Comparison of ENCODE assay signal across 8 mouse cellular contexts in genomic region chr6:88898534-88899048, GRCm38 (mm10). TPM values are rescaled to one million over a fixed set of nuclear protein-coding genes. Genes with fewer than 3 reads are reported as not detected.
DNase-seq lines count a peak whose midpoint lies in the region; ATAC-seq and TF ChIP-seq lines count a peak whose summit lies in the region.

Gene Mcm2 (minus strand): TSS chr6:88898780.

- peak; percentile 36; the same call in 1 of the 2 replicates for TF ChIP-seq POLR2A in brain, embryonic 14.5 days (IDR thresholded peaks at IDR 0.05; ENCODE audit: borderline replicate concordance, extremely low read depth, insufficient read depth, insufficient read length, poor library complexity, severe bottlenecking)
- TF ChIP-seq POLR2A in liver, adult 2 months (IDR thresholded peaks at IDR 0.05; ENCODE audit: extremely low read depth, insufficient read depth, low read length): no peak
- peak; percentile 61 for TF ChIP-seq POLR2A in myocyte (IDR thresholded peaks at IDR 0.05; ENCODE audit: insufficient read length, low read depth)

- H3K9me3 ChIP-seq in erythroblast, embryonic 14.5 days (ENCODE audit: control insufficient read depth, low read length): no peaks in the 10 kb centered on the region
- no peaks in the 10 kb centered on the region for H3K9me3 ChIP-seq in heart, embryonic 11.5 days (replicated peaks; ENCODE audit: control insufficient read depth, low read length)
- no peaks in the 10 kb centered on the region for H3K9me3 ChIP-seq in kidney, embryonic 16.5 days (ENCODE audit: low read length)

- H3K9ac ChIP-seq in heart, embryonic 11.5 days (ENCODE audit: low read depth, low read length): peak within 1 kb of the TSS; percentile 91
- H3K9ac ChIP-seq in kidney, embryonic 16.5 days (replicated peaks; ENCODE audit: low read length): peak within 1 kb of the TSS; percentile 90
- H3K9ac ChIP-seq in liver, adult 2 months (ENCODE audit: low read depth, low read length): peak within 1 kb of the TSS; percentile 65

- H3K27me3 ChIP-seq in C2C12 (ENCODE audit: control insufficient read depth, insufficient read depth, insufficient read length) (no peaks in the 10 kb centered on the region), myocyte (ENCODE audit: control insufficient read depth, insufficient read depth, insufficient read length) (no peaks in the 10 kb centered on the region)
- no peaks in the 10 kb centered on the region for H3K27me3 ChIP-seq in erythroblast, embryonic 14.5 days (ENCODE audit: control insufficient read depth)
- no peaks in the 10 kb centered on the region for H3K27me3 ChIP-seq in heart, embryonic 11.5 days (ENCODE audit: control insufficient read depth, insufficient read depth, low read length)
- H3K27me3 ChIP-seq in kidney, embryonic 16.5 days (ENCODE audit: insufficient read depth, low read length): no peaks in the 10 kb centered on the region
- no peaks in the 10 kb centered on the region for H3K27me3 ChIP-seq in liver, adult 2 months (ENCODE audit: control insufficient read depth, insufficient read depth, low read length)
- no peaks in the 10 kb centered on the region for H3K27me3 ChIP-seq in splenic B cell, adult 2 months (ENCODE audit: control insufficient read depth, insufficient read depth, low read length, poor library complexity, severe bottlenecking)

- peak within 1 kb of the TSS; percentile 75 for H3K4me2 ChIP-seq in heart, embryonic 11.5 days
- H3K4me2 ChIP-seq in kidney, embryonic 16.5 days (replicated peaks; ENCODE audit: low read depth, low read length): peak within 1 kb of the TSS; percentile 78
- peak within 1 kb of the TSS; percentile 89 for H3K4me2 ChIP-seq in myocyte (ENCODE audit: low read depth)

- H3K4me3 ChIP-seq in C2C12 (ENCODE audit: insufficient read depth, poor library complexity, severe bottlenecking) (peak within 1 kb of the TSS; percentile 85), myocyte (peak within 1 kb of the TSS; percentile 58)
- peak within 1 kb of the TSS; percentile 93 for H3K4me3 ChIP-seq in erythroblast, embryonic 14.5 days (replicated peaks)
- H3K4me3 ChIP-seq in heart, embryonic 11.5 days (ENCODE audit: low read depth, low read length): peak within 1 kb of the TSS; percentile 83
- H3K4me3 ChIP-seq in kidney, embryonic 16.5 days (ENCODE audit: low read length): peak within 1 kb of the TSS; percentile 80
- H3K4me3 ChIP-seq in liver, adult 2 months (ENCODE audit: insufficient read depth, low read depth, low read length): peak within 1 kb of the TSS; percentile 66

- WGBS in heart, embryonic 11.5 days (ENCODE audit: insufficient replicate concordance): under 1% methylated on average over 33 of the region's 33 CpGs
- WGBS in kidney, embryonic 16.5 days: under 1% methylated on average over 33 of the region's 33 CpGs
- WGBS in liver, adult 2 months: under 1% methylated on average over 33 of the region's 33 CpGs

- peak; percentile 98 for DNase-seq in brain, embryonic 14.5 days (ENCODE audit: low read depth)
- peak; percentile 82 for DNase-seq in liver, adult 2 months (ENCODE audit: extremely low read depth, low read depth, low spot score)
- DNase-seq in splenic B cell, adult 2 months (ENCODE audit: low read depth, low spot score): peak; percentile 96

- peaks cover 36% of the 10 kb centered on the region for H3K79me3 ChIP-seq in C2C12 (ENCODE audit: low read depth)

- H3K79me2 ChIP-seq in C2C12 (ENCODE audit: control insufficient read depth, insufficient read depth): peaks cover 55% of the 10 kb centered on the region
- H3K79me2 ChIP-seq in liver, adult 2 months (ENCODE audit: control insufficient read depth, insufficient read depth, low read length): peaks cover 5% of the 10 kb centered on the region; the same call in 1 of the 2 replicates
- peaks cover 6% of the 10 kb centered on the region for H3K79me2 ChIP-seq in myocyte (ENCODE audit: control insufficient read depth, insufficient read depth)

- H3K27ac ChIP-seq in heart, embryonic 11.5 days (ENCODE audit: low read depth, low read length): peak within 1 kb of the TSS; percentile 84
- peak within 1 kb of the TSS; percentile 71 for H3K27ac ChIP-seq in kidney, embryonic 16.5 days (ENCODE audit: low read length)
- H3K27ac ChIP-seq in liver, adult 2 months (replicated peaks; ENCODE audit: insufficient read depth, low read depth, low read length): no peak within 1 kb of the TSS

- no peak for TF ChIP-seq CTCF in C2C12 (IDR thresholded peaks at IDR 0.05; ENCODE audit: control insufficient read depth, insufficient read depth, insufficient read length)
- TF ChIP-seq CTCF in brain, embryonic 14.5 days (IDR thresholded peaks at IDR 0.05; ENCODE audit: borderline replicate concordance, extremely low read depth, insufficient read depth, insufficient read length): no peak
- TF ChIP-seq CTCF in liver, adult 2 months (IDR thresholded peaks at IDR 0.05; ENCODE audit: low read depth, low read length): no peak

- H3K36me3 ChIP-seq in C2C12 (ENCODE audit: control insufficient read depth, insufficient read depth) (peaks cover 35% of the 10 kb centered on the region), myocyte (ENCODE audit: control insufficient read depth, insufficient read depth) (no peaks in the 10 kb centered on the region)
- H3K36me3 ChIP-seq in erythroblast, embryonic 14.5 days (ENCODE audit: control insufficient read depth): peaks cover 47% of the 10 kb centered on the region
- H3K36me3 ChIP-seq in heart, embryonic 11.5 days (ENCODE audit: control insufficient read depth, insufficient read depth, low read length): peaks cover 15% of the 10 kb centered on the region
- peaks cover 17% of the 10 kb centered on the region for H3K36me3 ChIP-seq in kidney, embryonic 16.5 days (ENCODE audit: insufficient read depth, low read length)
- H3K36me3 ChIP-seq in liver, adult 2 months (ENCODE audit: control insufficient read depth, insufficient read depth, low read length): no peaks in the 10 kb centered on the region
- 0 out of 2 replicates have a peak, but pooled peaks cover 5% of the 10 kb centered on the region for H3K36me3 ChIP-seq in splenic B cell, adult 2 months (ENCODE audit: control insufficient read depth, insufficient read depth, low read length, poor library complexity, severe bottlenecking)

- H3ac ChIP-seq in C2C12 (ENCODE audit: control insufficient read depth, insufficient read length, low read depth): peak within 1 kb of the TSS; percentile 81
- H3ac ChIP-seq in myocyte (ENCODE audit: control insufficient read depth, insufficient read length): peak within 1 kb of the TSS; percentile 48

- H3K4me1 ChIP-seq in erythroblast, embryonic 14.5 days (ENCODE audit: control insufficient read depth): peaks cover 83% of the 10 kb centered on the region
- H3K4me1 ChIP-seq in heart, embryonic 11.5 days (ENCODE audit: control insufficient read depth, insufficient read depth, low read length): peaks cover 27% of the 10 kb centered on the region
- peaks cover 30% of the 10 kb centered on the region for H3K4me1 ChIP-seq in kidney, embryonic 16.5 days (ENCODE audit: insufficient read depth, low read length)
- peaks cover 8% of the 10 kb centered on the region for H3K4me1 ChIP-seq in liver, adult 2 months (ENCODE audit: control insufficient read depth, insufficient read depth, low read length)

- peak; percentile 79 for ATAC-seq in heart, embryonic 11.5 days (replicated peaks; ENCODE audit: insufficient number of reproducible peaks, low FRiP score, low TSS enrichment)
- peak; percentile 69 for ATAC-seq in kidney, embryonic 16.5 days (ENCODE audit: low FRiP score, low TSS enrichment)

TF ChIP-seq in C2C12, 6 proteins besides CTCF, POLR2A, EP300 and RAD21:
- TF ChIP-seq FOSL1 (IDR thresholded peaks at IDR 0.05; ENCODE audit: insufficient read depth, low read length, poor library complexity, severe bottlenecking) (no peak), USF1 (IDR thresholded peaks at IDR 0.05; ENCODE audit: low read depth) (peak; percentile 96), MAX (IDR thresholded peaks at IDR 0.05) (peak; percentile 41), MYOD1 (IDR thresholded peaks at IDR 0.05; ENCODE audit: control insufficient read depth, insufficient read length, low read depth) (peak; percentile 16), CEBPB (IDR thresholded peaks at IDR 0.05; ENCODE audit: low read depth) (no peak), MYOG (IDR thresholded peaks at IDR 0.05; ENCODE audit: control insufficient read depth, extremely low read depth, insufficient read length) (no peak)

TF ChIP-seq in myocyte, 11 proteins besides CTCF, POLR2A, EP300 and RAD21:
- no peak for TF ChIP-seq TCF3 (IDR thresholded peaks at IDR 0.05; ENCODE audit: insufficient read length, low read depth)
- TF ChIP-seq E2F4 (IDR thresholded peaks at IDR 0.05; ENCODE audit: insufficient read depth): peak; percentile 64
- peak; percentile 96 for TF ChIP-seq USF1 (IDR thresholded peaks at IDR 0.05; ENCODE audit: low read depth)
- peak in 2 of 3 experiments; percentile 70 to 85 for TF ChIP-seq MYOD1 (IDR thresholded peaks at IDR 0.05; ENCODE audit: control insufficient read depth in 1 of 3, insufficient read length in 2 of 3, low read depth in 2 of 3)
- TF ChIP-seq POLR2AphosphoS2 (IDR thresholded peaks at IDR 0.05; ENCODE audit: insufficient read length, low read depth): peak; percentile 21
- peak; percentile 39 for TF ChIP-seq SRF (IDR thresholded peaks at IDR 0.05; ENCODE audit: control insufficient read depth, insufficient read length, low read depth)
- peak in 1 of 3 experiments; percentile 76 for TF ChIP-seq MYOG (IDR thresholded peaks at IDR 0.05; ENCODE audit: control insufficient read depth in 1 of 3, insufficient read depth in 1 of 3, insufficient read length in 2 of 3, low read depth in 2 of 3)
- TF ChIP-seq CEBPB (IDR thresholded peaks at IDR 0.05; ENCODE audit: insufficient read depth, poor library complexity, severe bottlenecking): no peak

RNA-seq across cellular contexts. Expression of gene Mcm2, which starts in this region (rescaled TPM):
- 126 TPM for polyA plus RNA-seq in C2C12 (2012; fragmentation: generic; extraction: Trizol)
- polyA plus RNA-seq in brain, embryonic 14.5 days (2012; rRNA removed): 45.7 and 74.3 TPM in 2 replicates
- polyA plus RNA-seq in erythroblast, embryonic 14.5 days (2012): 101 and 128 TPM in 2 replicates
- polyA plus RNA-seq in heart, embryonic 11.5 days (2014; fragmentation: Nextera tagmentation; extraction: Ambion mirVana): 119 and 138 TPM in 2 replicates
- 151 and 157 TPM in 2 replicates for polyA plus RNA-seq in kidney, embryonic 16.5 days (2015; fragmentation: Nextera tagmentation; extraction: Ambion mirVana)
- 3.3 and 5.5 TPM in 2 replicates for total RNA-seq in liver, adult 2 months (2014; rRNA removed)
- polyA plus RNA-seq in liver, adult 2 months (2012; rRNA removed): 2.4 and 3.1 TPM in 2 replicates
- polyA plus RNA-seq in myocyte (2012; fragmentation: generic; extraction: Trizol): 42.1 TPM

Comparison
In these comparisons a context has a peak if more than half of its experiments do, and no peak if none do; other contexts are left out.
1. RNA of gene Mcm2 (polyA plus RNA-seq): 151 to 157 TPM in kidney, embryonic 16.5 days, 101 to 128 TPM in erythroblast, embryonic 14.5 days, 126 TPM in C2C12 (single experiment), 119 to 138 TPM in heart, embryonic 11.5 days, 45.7 to 74.3 TPM in brain, embryonic 14.5 days and 42.1 TPM in myocyte (single experiment); 2.4 to 3.1 TPM in liver, adult 2 months; every median in the first group is over 10 times any median in the second.
2. Peak in every context shown above with its lines, with median percentiles within 50 percentile points of each other: H3K4me3 ChIP-seq, DNase-seq, H3K4me2 ChIP-seq and H3K9ac ChIP-seq.